Mouse (Mus musculus): ENCODE measurements at regions not wholly inside any gene's neighbourhood (a gene's known extent, or its start where the extent isn't known, plus 50 kb on each side); places are given as distances from the start of the nearest gene placed in this dataset.

- no peak for TF ChIP-seq FLI1 (IDR thresholded peaks at IDR 0.05; ENCODE audit: low read length)
- no peak for TF ChIP-seq GATA1 (IDR thresholded peaks at IDR 0.05; ENCODE audit: borderline replicate concordance, low read length)
Measured at GRCm38 (mm10) chr9:63058506-63059233, 70.9 kb upstream of the Pias1 start.
